Mouse (Mus musculus) lung, postnatal 14 days (tissue): ENCODE measurements around the gene Slc52a3.
A peak's percentile ranks its signal among the peaks of the same experiment; 100 is the strongest.

Experiments
- DNase-seq: peaks from one replicate; pipeline ENCODE4 v3.0.0; 2021

Gene Slc52a3

GRCm38 (mm10) chr2:151996229-151997189, at the start of gene Slc52a3:
Slc52a3 (plus strand) TSS chr2:151996511.
- DNase-seq = peak; percentile 96

- DNase-seq = no peak
These were observed 48.7 kb upstream of the Slc52a3 start for GRCm38 (mm10) chr2:151947617-151948016.

- no peak for DNase-seq
These were observed 48.0 kb upstream of the Slc52a3 start for GRCm38 (mm10) chr2:151948311-151948710.

GRCm38 (mm10) chr2:151949082-151949774, 47.1 kb upstream of the Slc52a3 start:
- no peak for DNase-seq

GRCm38 (mm10) chr2:151953665-151954064, 42.6 kb upstream of the Slc52a3 start:
- no peak for DNase-seq

GRCm38 (mm10) chr2:151956500-151957137, 39.7 kb upstream of the Slc52a3 start:
- DNase-seq = no peak

GRCm38 (mm10) chr2:151959274-151959673, 37.0 kb upstream of the Slc52a3 start:
- DNase-seq = peak; percentile 51

- no peak for DNase-seq
These were observed 34.8 kb upstream of the Slc52a3 start for GRCm38 (mm10) chr2:151961284-151962196.

- peak; percentile 81 for DNase-seq
These were observed 33.8 kb upstream of the Slc52a3 start for GRCm38 (mm10) chr2:151962474-151962873.

- no peak for DNase-seq
These were observed 33.0 kb upstream of the Slc52a3 start for GRCm38 (mm10) chr2:151963319-151963718.

- DNase-seq = no peak
These were observed 32.3 kb upstream of the Slc52a3 start for GRCm38 (mm10) chr2:151964052-151964451.

GRCm38 (mm10) chr2:151967176-151967750, 29.0 kb upstream of the Slc52a3 start:
- DNase-seq = no peak

GRCm38 (mm10) chr2:151967792-151968191, 28.5 kb upstream of the Slc52a3 start:
- DNase-seq = no peak

- no peak for DNase-seq
These were observed 27.9 kb upstream of the Slc52a3 start for GRCm38 (mm10) chr2:151968451-151968850.

GRCm38 (mm10) chr2:151968986-151969385, 27.3 kb upstream of the Slc52a3 start:
- no peak for DNase-seq

GRCm38 (mm10) chr2:151969396-151969795, 26.9 kb upstream of the Slc52a3 start:
- no peak for DNase-seq

- DNase-seq = peak; percentile 88
These were observed 25.8 kb upstream of the Slc52a3 start for GRCm38 (mm10) chr2:151970191-151971172.

GRCm38 (mm10) chr2:151971748-151972147, 24.6 kb upstream of the Slc52a3 start:
- no peak for DNase-seq

GRCm38 (mm10) chr2:151972880-151973594, 23.3 kb upstream of the Slc52a3 start:
- DNase-seq = no peak
